Mouse (Mus musculus) ovary, postnatal 36 days (tissue): ENCODE results near the gene Nhsl1.

ENCODE experiments used
- DNase-seq: peaks from one replicate; pipeline ENCODE4 v3.0.0; 2022; ENCODE audit warnings: low spot score, mixed read lengths

Nhsl1 gene

DNA sequence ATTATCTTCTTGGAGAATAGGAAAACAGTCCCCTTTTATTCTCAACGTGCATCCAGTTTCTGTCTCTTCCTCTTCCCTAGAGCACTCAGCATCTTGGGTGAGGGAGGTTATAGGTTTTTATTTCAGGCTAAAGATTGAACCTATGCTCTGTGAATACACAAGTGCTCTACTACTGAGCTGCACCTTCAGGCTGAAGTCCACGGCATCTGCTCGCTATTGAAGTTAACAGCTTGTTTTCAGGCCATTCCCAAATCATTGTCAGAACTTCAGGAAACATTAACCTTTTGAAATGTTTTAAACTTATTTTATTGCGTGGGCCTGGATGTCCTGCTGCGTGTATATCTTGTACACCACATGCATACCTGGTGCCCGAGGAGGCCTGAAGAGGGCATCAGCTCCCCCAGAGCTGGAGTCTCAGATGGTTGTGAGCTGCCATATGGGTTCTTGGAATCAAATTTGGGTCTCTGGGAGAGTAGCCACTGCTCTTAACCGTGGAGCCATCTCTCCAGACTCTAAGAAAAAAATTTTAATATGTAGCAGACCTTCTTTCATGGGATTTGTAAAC, 169.5 kb downstream of the Nhsl1 start:
- DNase-seq: no peak

DNA sequence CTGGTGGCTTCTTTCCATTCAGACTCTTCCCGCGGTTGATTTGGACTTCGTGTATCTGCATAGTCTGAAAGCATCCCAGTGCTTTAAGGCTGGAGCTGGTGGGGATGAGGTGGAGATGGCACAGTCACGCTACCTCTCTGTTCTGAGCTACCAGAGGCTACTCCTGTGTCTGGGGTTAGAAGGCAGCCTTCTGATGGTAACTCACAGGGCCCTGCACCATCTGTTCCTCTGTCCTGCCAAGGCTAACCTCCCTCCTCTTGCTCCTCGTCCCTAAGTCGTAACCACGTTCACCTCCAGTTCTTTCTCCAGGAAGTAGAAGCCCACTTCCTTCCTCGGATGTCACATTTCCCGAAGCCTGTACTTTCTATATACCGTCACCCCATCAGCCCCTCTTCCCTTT, 171.2 kb downstream of the Nhsl1 start:
- DNase-seq: no peak

DNA sequence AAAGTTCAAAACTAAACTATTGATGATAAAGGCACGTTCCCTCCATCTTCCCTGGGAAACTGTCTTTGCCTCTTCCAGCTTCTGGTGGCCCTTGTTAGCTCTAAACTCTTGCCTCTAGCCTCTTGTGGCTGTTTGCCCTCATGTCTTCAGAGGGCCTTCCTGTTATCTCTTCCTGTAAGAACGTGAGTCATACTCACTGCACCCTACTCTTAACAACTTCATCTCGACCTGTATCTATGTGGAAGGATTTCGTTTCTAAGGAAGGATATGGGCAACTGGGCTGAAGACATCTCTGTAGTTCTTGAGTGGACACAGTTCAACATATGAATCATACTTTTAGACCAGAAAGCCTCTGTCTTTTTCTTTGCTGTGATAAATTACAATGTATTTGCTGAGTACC, 173.2 kb downstream of the Nhsl1 start:
- DNase-seq: no peak

DNA sequence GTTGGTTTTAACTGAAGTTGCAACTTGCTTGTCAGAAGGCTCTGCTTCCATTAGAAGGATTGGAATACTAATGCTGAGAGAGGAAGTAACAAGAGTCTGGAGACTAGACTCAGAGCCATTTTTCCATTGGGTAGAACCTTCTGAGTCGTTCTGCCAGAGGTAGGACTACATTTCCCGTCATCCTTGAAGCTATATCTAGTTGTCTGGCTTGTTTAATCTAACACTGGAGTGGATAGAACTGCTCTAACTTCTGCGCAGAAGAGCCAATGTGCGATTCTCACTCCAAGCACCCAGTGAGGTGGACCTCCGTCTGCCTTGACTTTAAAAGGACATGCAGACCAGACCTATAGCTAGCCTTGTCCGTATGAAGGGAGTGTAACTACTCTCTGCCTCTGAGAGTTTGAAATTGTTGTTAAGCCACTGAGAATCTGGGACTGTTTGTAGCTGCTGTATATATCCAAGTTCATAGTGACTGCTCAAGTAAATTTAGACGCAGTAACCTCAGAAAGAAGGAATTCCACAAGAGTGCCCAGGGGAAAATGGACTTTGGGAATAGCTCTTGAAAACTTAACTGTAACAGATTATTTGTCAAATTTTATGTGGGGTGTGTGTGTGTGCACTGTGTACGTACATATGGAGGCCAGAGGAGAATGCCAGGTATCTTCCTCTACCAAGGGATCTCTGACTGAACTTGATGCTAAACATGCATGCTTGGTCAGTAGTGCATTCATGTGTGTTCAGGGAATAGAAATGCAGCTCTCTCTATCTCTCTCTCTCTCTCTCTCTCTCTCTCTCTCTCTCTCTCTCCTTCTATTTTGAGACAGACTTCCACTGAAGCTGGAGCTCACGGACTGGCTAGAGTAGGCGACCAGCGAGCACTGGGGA, 174.5 kb downstream of the Nhsl1 start:
- DNase-seq: no peak

DNA sequence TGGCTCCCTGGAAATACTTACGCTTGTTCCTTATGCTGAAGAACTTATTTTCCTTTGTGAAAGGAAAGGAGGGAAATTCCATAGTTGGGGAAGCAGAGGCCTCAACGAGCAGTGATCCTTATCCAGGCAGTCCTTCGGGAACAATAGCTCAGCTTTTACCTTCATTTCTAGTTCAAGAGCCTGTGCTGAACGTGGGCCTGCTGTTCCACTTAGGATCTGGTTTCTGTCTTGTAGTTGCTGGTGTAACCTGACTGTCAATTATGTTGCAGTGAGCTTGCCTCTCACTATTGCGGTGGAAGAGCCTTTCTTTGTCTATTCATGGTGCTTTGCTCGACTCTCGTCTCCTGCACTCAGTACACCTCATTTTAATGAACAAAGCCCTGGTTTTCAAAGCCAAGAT, 175.5 kb downstream of the Nhsl1 start:
- no peak for DNase-seq

DNA sequence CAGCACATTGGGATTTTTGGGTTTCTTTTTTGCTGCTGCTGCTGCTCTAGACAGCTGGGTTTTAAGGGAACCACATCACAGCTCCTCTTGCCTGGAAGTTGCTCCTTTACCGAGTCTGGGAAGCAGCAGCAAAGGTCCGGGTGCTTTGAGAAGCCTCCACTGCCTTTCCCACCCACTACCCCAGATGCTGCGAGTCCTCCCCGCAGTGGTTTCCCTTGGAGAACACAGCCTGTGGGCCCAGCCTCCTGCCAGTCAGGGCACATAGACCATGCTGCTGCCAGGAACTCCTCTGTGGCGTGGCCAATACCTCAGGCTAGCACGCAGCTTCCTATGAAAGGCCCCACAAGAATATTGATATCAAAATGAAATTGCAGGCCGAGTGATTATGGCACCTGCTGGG, 178.3 kb downstream of the Nhsl1 start:
- DNase-seq: no peak

DNA sequence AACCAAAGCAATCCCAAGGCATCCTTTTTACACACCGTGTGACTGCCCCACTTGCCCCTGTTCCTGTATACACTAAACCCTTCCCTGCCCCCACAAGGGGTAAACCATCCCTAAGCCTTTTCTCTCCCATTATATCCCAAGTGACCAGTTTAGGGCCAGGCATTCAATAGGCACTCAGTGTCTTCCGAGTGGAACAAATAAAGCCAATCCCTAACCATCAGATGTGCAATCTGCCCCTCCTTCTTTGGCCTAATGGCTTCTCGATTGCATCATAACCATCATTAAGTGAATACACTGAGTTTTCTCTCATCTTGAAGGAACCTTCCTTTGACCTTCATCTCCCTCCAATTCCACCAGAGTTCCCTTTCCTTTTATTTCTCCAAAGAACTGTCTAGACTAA, 183.2 kb downstream of the Nhsl1 start:
- no peak for DNase-seq

DNA sequence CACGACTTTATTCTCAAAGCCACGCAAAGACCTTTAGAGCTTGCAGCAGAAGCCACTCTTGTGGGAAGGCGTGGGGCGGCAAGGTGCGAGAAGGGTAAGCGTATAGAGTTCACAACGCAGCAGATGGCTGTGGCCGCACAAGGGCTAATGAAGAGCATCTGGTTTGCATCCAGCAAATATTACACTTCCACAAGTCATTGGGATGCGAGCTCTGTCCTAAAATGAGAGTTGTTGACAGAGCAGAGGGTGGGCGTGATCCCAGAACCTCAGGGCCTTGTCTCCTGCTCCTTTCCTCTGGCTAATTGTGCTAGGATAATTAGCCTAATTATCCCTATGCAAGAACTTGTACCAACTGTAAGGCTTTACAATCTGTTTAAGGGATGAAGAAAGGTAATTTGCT, 186.9 kb downstream of the Nhsl1 start:
- no peak for DNase-seq

DNA sequence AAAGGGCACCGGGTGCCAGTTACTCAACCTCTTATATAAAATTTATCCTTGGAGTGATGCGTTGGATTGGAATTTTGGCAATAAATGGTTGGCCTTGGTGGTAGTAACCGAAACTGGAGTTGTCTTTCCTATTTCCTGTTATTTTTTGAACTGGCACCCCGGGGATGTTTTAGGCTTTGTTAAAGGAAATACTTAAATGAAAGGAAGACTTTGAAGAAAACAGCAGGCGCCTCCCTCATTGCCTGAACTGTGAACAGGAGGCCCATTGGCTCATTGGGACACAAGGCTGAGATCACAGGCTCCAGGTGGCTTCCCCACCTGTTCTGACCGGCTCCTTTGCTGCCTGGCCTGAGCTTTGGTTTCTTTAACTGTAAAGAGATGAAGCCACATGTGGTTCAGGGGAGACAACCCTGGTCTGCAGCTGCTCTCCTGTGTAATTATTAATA, 187.7 kb downstream of the Nhsl1 start:
- no peak for DNase-seq

DNA sequence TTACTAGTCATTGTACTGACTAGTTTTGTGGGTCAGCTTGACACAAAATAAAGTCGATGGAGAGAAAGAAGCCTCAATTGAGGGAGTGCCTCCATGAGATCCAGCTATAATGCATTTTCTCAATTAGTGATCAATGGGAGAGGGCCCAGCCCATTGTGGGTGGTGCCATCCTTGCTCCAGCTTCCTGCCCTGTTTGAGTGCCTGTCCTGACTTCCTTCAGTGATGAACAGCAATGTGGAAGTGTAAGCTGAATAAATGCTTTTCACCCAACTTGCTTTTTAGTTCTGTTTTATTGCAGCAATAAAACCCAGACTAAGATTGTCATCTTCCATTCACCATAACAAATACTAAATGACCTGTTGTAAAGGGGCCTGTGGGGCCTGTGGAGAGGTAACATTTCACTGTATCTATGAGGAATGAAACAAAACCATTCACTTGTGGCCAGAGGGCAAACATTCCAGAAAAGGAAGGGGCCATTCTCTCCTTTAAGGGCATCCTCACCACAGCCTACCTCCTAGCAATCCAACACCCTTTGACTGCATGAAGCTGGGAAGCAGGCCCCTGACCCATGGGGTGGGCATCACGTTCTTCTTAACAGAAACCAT, 189.2 kb downstream of the Nhsl1 start:
- DNase-seq: no peak

DNA sequence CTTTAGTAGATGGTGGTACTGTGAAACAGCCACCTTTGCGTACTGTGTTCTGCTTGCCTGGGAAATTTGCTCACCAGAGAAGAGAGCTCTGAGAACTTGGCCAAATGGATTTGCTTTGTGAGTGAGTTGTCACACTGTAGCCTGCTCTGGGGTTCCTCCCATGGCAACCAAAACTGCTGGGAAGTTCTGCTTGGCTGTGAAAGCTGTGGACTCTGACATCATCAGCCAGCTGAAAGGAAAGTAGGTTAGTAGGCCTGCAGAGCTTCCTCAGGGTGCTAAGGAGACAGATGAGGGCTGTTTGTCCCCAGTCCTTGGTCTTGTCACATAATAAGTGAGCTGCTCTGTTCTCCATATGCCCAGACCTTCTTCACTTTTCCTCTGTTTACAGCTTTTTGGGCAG, 189.8 kb downstream of the Nhsl1 start:
- no peak for DNase-seq

DNA sequence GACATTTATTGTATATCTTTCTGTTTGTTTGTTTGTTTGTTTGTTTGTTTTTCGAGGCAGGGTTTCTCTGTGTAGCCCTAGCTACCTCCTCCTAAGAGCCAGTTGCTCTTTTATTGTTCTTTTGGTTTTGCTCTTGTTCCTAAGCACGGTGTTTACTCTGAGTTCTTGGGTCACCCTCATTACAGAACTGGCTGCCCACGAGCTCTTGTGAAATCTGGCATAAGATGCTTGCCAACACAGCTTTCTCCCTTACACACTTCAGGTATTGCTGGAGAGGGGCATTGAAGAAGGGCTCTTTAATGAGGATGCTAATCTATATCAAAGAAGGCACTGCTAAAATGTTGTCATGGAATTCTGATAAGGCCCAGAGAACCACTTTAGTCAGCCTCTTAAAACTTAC, 191.9 kb downstream of the Nhsl1 start:
- DNase-seq: no peak

DNA sequence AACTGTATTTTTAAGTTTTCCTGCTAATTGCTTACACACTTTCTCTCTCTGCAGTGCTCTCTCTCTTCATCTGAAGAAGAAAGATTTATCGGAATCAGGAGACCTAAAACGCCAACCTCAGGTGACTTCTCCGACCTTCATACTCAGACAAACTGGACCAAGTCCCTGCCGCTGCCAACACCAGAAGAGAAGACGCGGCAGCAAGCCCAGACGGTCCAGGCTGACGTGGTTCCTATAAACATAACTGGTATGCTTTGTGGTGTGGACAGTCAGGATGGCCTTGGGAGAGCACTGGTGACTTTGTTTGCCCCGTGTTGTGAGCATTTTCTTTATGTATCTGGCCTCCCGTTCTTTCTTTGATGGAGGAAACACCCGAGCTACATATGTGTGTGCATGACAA, 192.7 kb downstream of the Nhsl1 start:
- DNase-seq: no peak

DNA sequence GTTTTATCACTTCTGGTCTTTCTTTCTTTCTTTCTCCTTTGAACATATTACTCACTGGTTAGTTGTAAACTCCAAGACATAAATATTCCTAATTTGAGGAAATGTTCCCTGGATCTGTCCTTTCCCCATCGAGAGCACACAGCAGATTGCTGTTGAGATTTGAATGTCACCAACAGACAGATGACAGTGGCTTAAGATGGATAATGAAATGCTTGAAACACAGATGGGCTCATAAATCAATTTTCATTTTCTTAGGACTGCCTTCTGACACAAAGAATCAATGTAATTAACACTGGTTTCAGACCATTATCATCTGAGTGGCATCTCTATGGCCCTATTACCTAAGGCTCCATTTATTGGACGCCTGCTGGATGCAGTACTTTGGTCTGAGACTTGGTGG, 203.8 kb downstream of the Nhsl1 start:
- DNase-seq: no peak

DNA sequence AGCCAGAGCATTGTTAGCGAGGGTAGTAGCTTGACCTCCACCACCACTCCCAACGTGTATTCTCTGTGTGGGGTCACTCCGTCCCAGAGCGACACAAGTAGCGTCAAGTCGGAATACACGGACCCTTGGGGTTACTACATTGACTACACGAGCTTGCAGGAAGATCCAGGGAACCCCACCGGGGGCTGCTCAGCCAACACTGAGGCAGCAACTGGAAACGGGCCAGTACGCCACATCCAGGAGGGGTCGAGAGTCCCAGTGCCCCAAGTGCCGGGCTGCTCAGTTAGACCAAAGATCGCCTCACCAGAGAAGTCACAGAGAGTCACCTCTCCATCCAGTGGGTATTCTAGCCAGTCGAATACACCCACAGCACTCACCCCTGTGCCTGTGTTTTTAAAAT, 206.5 kb downstream of the Nhsl1 start:
- DNase-seq: no peak

DNA sequence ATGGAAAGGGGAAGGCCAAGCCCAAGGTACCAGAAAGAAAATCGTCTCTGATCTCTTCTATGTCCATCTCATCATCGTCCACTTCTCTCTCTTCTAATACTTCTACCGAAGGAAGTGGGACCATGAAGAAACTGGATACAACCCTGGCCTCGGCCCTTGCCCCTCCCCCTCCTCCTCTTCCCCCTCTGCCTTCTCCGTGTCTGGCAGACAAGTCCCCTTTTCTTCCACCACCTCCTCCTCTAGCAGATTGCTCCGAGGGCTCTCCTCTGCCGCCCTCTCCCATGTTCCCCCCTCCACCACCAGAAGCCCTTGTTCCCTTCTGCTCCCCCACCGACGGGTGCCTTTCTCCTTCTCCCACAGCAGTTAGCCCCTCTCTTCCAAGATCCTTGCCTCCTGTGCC, 206.9 kb downstream of the Nhsl1 start:
- DNase-seq: no peak

DNA sequence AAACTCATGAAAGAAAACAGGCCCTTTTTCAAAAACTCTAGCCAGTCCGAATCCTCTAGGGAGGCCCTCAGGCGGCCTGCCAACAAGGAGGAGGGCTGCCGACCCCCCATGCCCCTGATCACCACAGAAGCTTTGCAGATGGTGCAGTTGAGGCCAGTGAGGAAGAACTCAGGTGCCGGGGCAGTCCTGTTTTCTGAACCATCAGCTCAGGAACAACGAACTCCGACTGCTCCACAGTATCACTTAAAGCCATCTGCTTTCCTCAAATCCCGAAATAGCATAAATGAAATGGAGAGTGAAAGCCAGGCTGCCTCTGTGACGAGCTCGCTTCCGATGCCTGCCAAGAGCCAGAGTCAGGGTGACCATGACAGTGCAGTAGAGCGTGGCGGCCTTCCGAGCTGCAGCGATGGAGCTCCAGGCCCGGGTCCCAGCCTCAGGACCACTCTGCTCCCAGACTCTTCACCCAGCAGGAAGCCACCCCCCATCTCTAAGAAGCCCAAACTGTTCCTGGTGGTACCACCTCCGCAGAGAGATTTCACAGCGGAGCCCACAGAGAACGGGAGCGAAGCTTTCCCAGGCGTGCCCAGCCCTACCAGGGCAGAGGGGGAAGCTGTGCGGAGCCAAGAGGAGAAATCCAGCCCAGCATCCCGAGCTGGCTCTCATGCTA, 207.5 kb downstream of the Nhsl1 start:
- no peak for DNase-seq

DNA sequence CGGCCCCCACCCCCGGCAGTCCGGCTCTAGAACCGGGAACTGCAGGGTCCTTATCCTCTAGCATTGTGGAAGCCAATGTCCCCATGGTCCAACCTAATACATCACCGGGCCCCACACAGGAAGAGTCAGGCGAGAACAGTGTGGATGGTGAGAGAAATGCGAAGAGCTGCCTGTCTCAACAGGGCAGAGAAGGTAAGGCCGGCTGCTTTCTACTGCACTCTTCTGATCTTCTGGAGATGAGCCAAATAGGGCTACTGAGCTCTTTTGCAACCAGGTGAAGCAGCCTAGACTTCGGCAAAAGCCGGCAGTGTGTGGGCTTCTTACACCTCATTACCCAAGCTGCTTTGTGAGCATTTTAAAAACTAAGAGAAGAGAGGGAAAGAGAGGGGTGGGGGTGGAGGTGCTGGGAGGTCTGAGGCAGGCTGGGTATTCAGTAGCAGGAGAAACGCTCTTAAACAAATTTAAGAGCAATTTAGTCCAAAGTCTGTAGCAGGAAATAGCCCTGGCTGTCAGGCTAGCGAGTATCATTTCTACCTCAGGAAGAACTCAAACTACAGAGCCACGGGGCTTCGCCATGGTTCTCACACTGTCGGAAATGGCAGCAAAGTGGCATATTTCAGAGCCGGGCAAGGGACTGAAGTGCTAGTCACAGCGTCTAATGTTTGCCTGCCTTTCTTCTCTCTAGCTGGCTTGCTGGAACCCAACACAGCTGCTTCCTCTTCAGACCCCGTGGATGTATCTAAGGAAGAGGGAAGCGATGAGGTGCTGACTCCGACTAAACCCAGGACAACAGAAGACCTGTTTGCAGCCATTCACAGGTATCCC, 208.3 kb downstream of the Nhsl1 start:
- DNase-seq: no peak

DNA sequence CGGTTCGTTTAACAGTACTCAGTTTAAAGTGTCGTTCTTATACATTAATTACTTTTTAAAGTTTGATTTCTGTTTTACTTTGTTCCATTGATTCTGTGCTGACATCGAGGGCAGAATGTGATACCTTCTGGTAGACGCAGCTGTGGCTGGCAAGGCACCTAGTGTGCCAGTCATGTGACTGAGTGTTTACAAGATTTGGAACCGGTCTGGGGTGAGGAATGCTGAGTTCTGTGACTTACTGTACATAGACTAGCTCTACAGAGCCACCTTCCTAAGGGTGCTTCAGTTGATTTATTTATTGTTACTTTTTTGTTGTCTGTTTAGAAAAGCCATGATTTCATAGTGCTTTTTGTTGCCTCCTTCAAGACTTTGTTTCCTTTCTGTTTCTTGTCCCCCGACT, 209.0 kb downstream of the Nhsl1 start:
- no peak for DNase-seq

DNA sequence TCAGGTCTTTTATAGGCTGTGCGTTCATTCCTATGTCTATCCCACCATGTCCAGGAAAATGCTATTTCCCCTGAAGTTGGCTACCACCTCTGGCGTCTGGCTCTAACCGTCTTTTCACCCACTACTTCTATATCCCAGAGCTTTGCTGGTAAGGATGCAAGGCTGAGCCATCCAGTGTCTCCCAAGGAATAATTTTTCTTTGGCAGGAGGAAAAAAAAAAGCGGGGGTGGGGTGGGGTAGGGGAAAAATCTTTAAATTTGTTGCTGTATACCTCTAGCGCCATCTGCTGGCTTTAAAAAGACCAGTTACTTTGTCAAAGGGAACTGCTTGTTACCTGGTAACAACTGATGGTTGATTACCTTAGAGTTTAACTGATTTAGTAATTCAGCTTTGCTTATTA, 209.7 kb downstream of the Nhsl1 start:
- no peak for DNase-seq

DNA sequence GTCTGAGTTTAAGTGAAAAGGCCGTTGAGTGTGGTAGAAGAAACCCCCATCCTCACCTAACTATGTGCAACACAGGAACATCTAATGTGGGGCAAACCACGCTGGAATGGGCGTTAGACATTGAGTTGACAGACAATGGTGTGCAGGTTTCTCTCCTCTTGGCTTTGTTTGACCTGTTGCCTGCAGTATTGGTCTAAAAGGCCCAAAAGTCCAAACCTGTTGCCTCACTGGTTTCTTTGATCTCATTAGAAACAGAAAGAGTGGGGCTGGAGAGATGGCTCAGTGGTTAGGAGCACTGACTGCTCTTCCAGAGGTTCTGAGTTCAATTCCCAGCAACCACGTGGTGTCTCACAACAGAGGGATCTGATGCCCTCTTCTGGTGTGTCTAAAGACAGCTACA, 210.4 kb downstream of the Nhsl1 start:
- no peak for DNase-seq

DNA sequence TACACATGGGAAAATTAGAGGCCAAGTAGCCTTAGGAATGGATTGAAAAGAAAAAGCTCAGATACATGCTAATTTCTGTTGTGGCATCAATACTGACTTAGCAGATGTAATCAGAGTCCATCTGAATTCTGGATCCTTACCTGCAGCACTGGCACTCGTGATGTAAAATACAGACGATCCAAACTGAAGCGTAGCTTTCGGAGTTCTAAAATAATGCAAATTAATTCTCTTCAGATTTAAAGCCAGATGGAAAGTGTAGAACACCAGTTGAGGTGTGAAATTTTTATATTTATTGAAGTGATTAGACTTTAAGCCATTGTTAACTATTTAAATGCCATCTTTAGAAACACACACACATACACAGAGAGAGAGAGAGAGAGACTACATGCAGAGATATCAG, 211.4 kb downstream of the Nhsl1 start:
- no peak for DNase-seq
